Mouse (Mus musculus) midbrain, embryonic 11.5 days (tissue): Measurements from ENCODE around the gene Hoxb5. TPM values are rescaled to one million over a fixed set of nuclear protein-coding genes. Genes with fewer than 3 reads are reported as not detected.

Experiments used
- ATAC-seq: fragments of 200-750 bp; cut with Nextera tagmentation; 2 replicates; pipeline ENCODE4 v1.8.0; 2017; ENCODE audit warnings: moderate TSS enrichment, moderate library complexity; ENCODE audit not compliant: low FRiP score
- DNase-seq: peaks from one replicate; pipeline ENCODE4 v3.0.0; 2015; ENCODE audit warnings: low spot score; ENCODE audit errors: missing footprints
- H3K27ac ChIP-seq: fragments of 300-500 bp; sonication (generic); 2 replicates; pipeline ENCODE4 v1.5.1; 2014; ENCODE audit warnings: low read depth, low read length
- H3K27me3 ChIP-seq: fragments of 300-500 bp; sonication (generic); 2 replicates; pipeline ENCODE4 v1.6.1; 2014; ENCODE audit warnings: mild to moderate bottlenecking, low read length, moderate library complexity, mixed read lengths; ENCODE audit not compliant: control insufficient read depth, insufficient read depth
- H3K36me3 ChIP-seq: fragments of 300-500 bp; sonication (generic); 2 replicates; pipeline ENCODE4 v1.6.1; 2014; ENCODE audit warnings: mild to moderate bottlenecking, low read length, moderate library complexity, mixed read lengths; ENCODE audit not compliant: control insufficient read depth, insufficient read depth
- H3K4me1 ChIP-seq: fragments of 300-500 bp; sonication (generic); 2 replicates; pipeline ENCODE4 v1.6.1; 2014; ENCODE audit warnings: low read length; ENCODE audit not compliant: control insufficient read depth, insufficient read depth
- H3K4me2 ChIP-seq: fragments of 300-500 bp; sonication (generic); 2 replicates; pipeline ENCODE4 v1.6.1; 2014; ENCODE audit warnings: mild to moderate bottlenecking, moderate library complexity
- H3K4me3 ChIP-seq: fragments of 300-500 bp; sonication (generic); 2 replicates; pipeline ENCODE4 v1.5.1; 2014; ENCODE audit warnings: low read depth, low read length
- H3K9ac ChIP-seq: fragments of 300-500 bp; sonication (generic); 2 replicates; pipeline ENCODE4 v1.6.1; 2014; ENCODE audit warnings: low read length
- H3K9me3 ChIP-seq: fragments of 300-500 bp; sonication (generic); 2 replicates; pipeline ENCODE4 v1.6.1; 2016; ENCODE audit warnings: low read length; ENCODE audit not compliant: control insufficient read depth
- WGBS: fragments of 180-500 bp; shearing (Covaris S2); extraction: QIAGEN DNeasy Blood & Tissue Kit; methylation state at CpG from one replicate; pipeline ENCODE4 v1.1.7; 2014; 5-methylcytosine and 5-hydroxymethylcytosine counted together
- polyA plus RNA-seq: library from polyadenylated mRNA; unstranded; fragments of >200 nt; fragmentation: Nextera tagmentation; extraction: Ambion mirVana; gene quantifications from 2 replicates; pipeline ENCODE4 v1.2.1, GENCODE M21; 2014

Hoxb5 gene
- polyA plus RNA-seq, 1 experiment from 2014 or later, result not detected

- no peak overlapping the region for H3K4me2 ChIP-seq
- ATAC-seq, result no peak
- WGBS, result 4% methylated on average over 4 of the region's 4 CpGs
Observed at GRCm38 (mm10) chr11:96347717-96348116, 44.6 kb downstream of the Hoxb5 start.

GRCm38 (mm10) chr11:96348141-96348928 lies 45.2 kb downstream of the Hoxb5 start:
- H3K9me3 ChIP-seq, result no peaks in the 10 kb centered on the region
- ATAC-seq, result no peak
- DNase-seq, result peak; percentile 94
- no peaks in the 10 kb centered on the region for H3K36me3 ChIP-seq
- H3K27me3 ChIP-seq, result peaks cover 97% of the 10 kb centered on the region
- no peaks in the 10 kb centered on the region for H3K4me1 ChIP-seq
- H3K4me2 ChIP-seq, result no peak overlapping the region
- 4% methylated on average over 21 of the region's 21 CpGs for WGBS
- no peak overlapping the region for H3K4me3 ChIP-seq
- H3K9ac ChIP-seq, result no peak overlapping the region
- H3K27ac ChIP-seq, result no peak overlapping the region

More at GRCm38 (mm10) chr11:96347717-96348116, 44.6 kb downstream of the Hoxb5 start:
- Histone ChIP-seq H3K27ac (no peak overlapping the region), H3K9ac (no peak overlapping the region), H3K4me3 (no peak overlapping the region), H3K27me3 (peaks cover 97% of the 10 kb centered on the region), H3K9me3 (no peaks in the 10 kb centered on the region), H3K36me3 (no peaks in the 10 kb centered on the region), H3K4me1 (no peaks in the 10 kb centered on the region)
- DNase-seq, result no peak

- Histone ChIP-seq H3K36me3 (no peaks in the 10 kb centered on the region), H3K4me3 (no peak overlapping the region), H3K9ac (no peak overlapping the region), H3K27ac (no peak overlapping the region), H3K27me3 (peaks cover 95% of the 10 kb centered on the region), H3K4me2 (no peak overlapping the region), H3K9me3 (no peaks in the 10 kb centered on the region), H3K4me1 (no peaks in the 10 kb centered on the region)
- WGBS, result 3% methylated on average over 3 of the region's 3 CpGs
- DNase-seq (peak; percentile 86), ATAC-seq (no peak)
Observed at GRCm38 (mm10) chr11:96348988-96349387, 45.9 kb downstream of the Hoxb5 start.

GRCm38 (mm10) chr11:96349491-96350340 lies 46.6 kb downstream of the Hoxb5 start:
- Histone ChIP-seq H3K36me3 (no peaks in the 10 kb centered on the region), H3K27me3 (peaks cover 95% of the 10 kb centered on the region), H3K27ac (no peak overlapping the region), H3K4me1 (no peaks in the 10 kb centered on the region), H3K9ac (no peak overlapping the region), H3K4me3 (no peak overlapping the region), H3K9me3 (no peaks in the 10 kb centered on the region), H3K4me2 (no peak overlapping the region)
- WGBS, result under 1% methylated on average over 14 of the region's 14 CpGs
- ATAC-seq, result no peak
- peak; percentile 93 for DNase-seq

- Histone ChIP-seq H3K4me2 (no peak within 1 kb of the TSS), H3K27ac (no peak within 1 kb of the TSS), H3K27me3 (peaks cover 95% of the 10 kb centered on the region), H3K9me3 (no peaks in the 10 kb centered on the region), H3K4me3 (no peak within 1 kb of the TSS), H3K4me1 (no peaks in the 10 kb centered on the region), H3K9ac (no peak within 1 kb of the TSS), H3K36me3 (no peaks in the 10 kb centered on the region)
- ATAC-seq, result no peak
- 0% methylated on average over 2 of the region's 2 CpGs for WGBS
- no peak for DNase-seq
Observed at GRCm38 (mm10) chr11:96350341-96350624, 47.1 kb downstream of the Hoxb5 start, which contains the start of gene Hoxb2. Gene Hoxb2 (plus strand): TSS chr11:96350525.

GRCm38 (mm10) chr11:96350791-96351190 lies 47.7 kb downstream of the Hoxb5 start:
- H3K27me3 ChIP-seq, result peaks cover 92% of the 10 kb centered on the region
- no peak overlapping the region for H3K4me3 ChIP-seq
- 3% methylated on average over 2 of the region's 2 CpGs for WGBS
- no peaks in the 10 kb centered on the region for H3K36me3 ChIP-seq
- H3K4me2 ChIP-seq, result no peak overlapping the region
- no peaks in the 10 kb centered on the region for H3K9me3 ChIP-seq
- no peak overlapping the region for H3K27ac ChIP-seq
- ATAC-seq (no peak), DNase-seq (peak; percentile 92)
- H3K9ac ChIP-seq, result no peak overlapping the region
- H3K4me1 ChIP-seq, result no peaks in the 10 kb centered on the region

- H3K9me3 ChIP-seq, result no peaks in the 10 kb centered on the region
- no peak overlapping the region for H3K9ac ChIP-seq
- H3K27ac ChIP-seq, result no peak overlapping the region
- ATAC-seq (no peak), DNase-seq (peak; percentile 93)
- WGBS, result 3% methylated on average over 11 of the region's 11 CpGs
- no peaks in the 10 kb centered on the region for H3K36me3 ChIP-seq
- no peak overlapping the region for H3K4me2 ChIP-seq
- H3K4me3 ChIP-seq, result no peak overlapping the region
- peaks cover 92% of the 10 kb centered on the region for H3K27me3 ChIP-seq
- H3K4me1 ChIP-seq, result no peaks in the 10 kb centered on the region
Observed at GRCm38 (mm10) chr11:96351312-96351711, 48.2 kb downstream of the Hoxb5 start.

- Histone ChIP-seq H3K9ac (no peak overlapping the region), H3K27me3 (peaks cover 92% of the 10 kb centered on the region), H3K4me3 (no peak overlapping the region), H3K9me3 (no peaks in the 10 kb centered on the region), H3K36me3 (no peaks in the 10 kb centered on the region), H3K4me1 (no peaks in the 10 kb centered on the region), H3K27ac (no peak overlapping the region), H3K4me2 (no peak overlapping the region)
- ATAC-seq (no peak), DNase-seq (peak; percentile 92)
- WGBS, result under 1% methylated on average over 22 of the region's 22 CpGs
Observed at GRCm38 (mm10) chr11:96351831-96352230, 48.7 kb downstream of the Hoxb5 start.
